Mouse (Mus musculus) embryonic facial prominence, embryonic 15.5 days (tissue): ENCODE measurements around the gene Gm21454. TPM values are rescaled to one million over a fixed set of nuclear protein-coding genes. Genes with fewer than 3 reads are reported as not detected.
"Not testable (repeated sequence)": the region's sequence is repeated elsewhere in the genome, so short reads cannot be mapped to it uniquely, and the experiment has no call there.

Experiments used
- ATAC-seq: fragments of 200-750 bp; cut with Nextera tagmentation; 2 replicates; pipeline ENCODE4 v1.8.0; 2017; ENCODE audit warnings: low read depth, moderate TSS enrichment; ENCODE audit not compliant: insufficient number of reproducible peaks, low FRiP score, low TSS enrichment
- H3K27ac ChIP-seq: fragments of 300-500 bp; sonication (generic); replicated peaks from 2 replicates; pipeline ENCODE4 v1.5.1; 2015; ENCODE audit warnings: mild to moderate bottlenecking, inconsistent platforms
- H3K27me3 ChIP-seq: fragments of 300-500 bp; sonication (generic); 2 replicates; pipeline ENCODE4 v1.6.1; 2015; ENCODE audit warnings: inconsistent platforms
- H3K36me3 ChIP-seq: fragments of 300-500 bp; sonication (generic); 2 replicates; pipeline ENCODE4 v1.6.1; 2015; ENCODE audit warnings: mild to moderate bottlenecking, inconsistent platforms
- H3K4me1 ChIP-seq: fragments of 300-500 bp; sonication (generic); 2 replicates; pipeline ENCODE4 v1.6.1; 2015; ENCODE audit warnings: inconsistent platforms
- H3K4me2 ChIP-seq: fragments of 300-500 bp; sonication (generic); replicated peaks from 2 replicates; pipeline ENCODE4 v1.6.1; 2015; ENCODE audit warnings: mild to moderate bottlenecking, inconsistent platforms
- H3K4me3 ChIP-seq: fragments of 300-500 bp; sonication (generic); replicated peaks from 2 replicates; pipeline ENCODE4 v1.5.1; 2015; ENCODE audit warnings: mild to moderate bottlenecking, inconsistent platforms
- H3K9ac ChIP-seq: fragments of 300-500 bp; sonication (generic); 2 replicates; pipeline ENCODE4 v1.6.1; 2015; ENCODE audit warnings: inconsistent platforms
- H3K9me3 ChIP-seq: fragments of 300-500 bp; sonication (generic); replicated peaks from 2 replicates; pipeline ENCODE4 v1.6.1; 2016; ENCODE audit warnings: inconsistent platforms
- WGBS: fragments of 180-500 bp; shearing (Covaris S2); methylation state at CpG from one replicate; pipeline ENCODE4 v1.1.7; 2015; 5-methylcytosine and 5-hydroxymethylcytosine counted together
- polyA plus RNA-seq: library from polyadenylated mRNA; unstranded; fragments of >200 nt; fragmentation: Nextera tagmentation; extraction: Ambion mirVana; gene quantifications from 2 replicates; pipeline ENCODE4 v1.2.1, GENCODE M21; 2015

Gene Gm21454
- polyA plus RNA-seq: not detected in 2 replicates

- H3K4me2 ChIP-seq, H3K4me1 ChIP-seq, H3K36me3 ChIP-seq, H3K9me3 ChIP-seq, ATAC-seq, H3K27ac ChIP-seq, H3K4me3 ChIP-seq, H3K9ac ChIP-seq, H3K27me3 ChIP-seq: not testable (repeated sequence)
Measured at GRCm38 (mm10) chrY:13252091-13252490, at the start of gene Gm21454, which contains the start of gene Gm21440. Gene Gm21454, plus strand, starts transcription at chrY:13252442. Gene Gm21440, plus strand, starts transcription at chrY:13252391.

DNA sequence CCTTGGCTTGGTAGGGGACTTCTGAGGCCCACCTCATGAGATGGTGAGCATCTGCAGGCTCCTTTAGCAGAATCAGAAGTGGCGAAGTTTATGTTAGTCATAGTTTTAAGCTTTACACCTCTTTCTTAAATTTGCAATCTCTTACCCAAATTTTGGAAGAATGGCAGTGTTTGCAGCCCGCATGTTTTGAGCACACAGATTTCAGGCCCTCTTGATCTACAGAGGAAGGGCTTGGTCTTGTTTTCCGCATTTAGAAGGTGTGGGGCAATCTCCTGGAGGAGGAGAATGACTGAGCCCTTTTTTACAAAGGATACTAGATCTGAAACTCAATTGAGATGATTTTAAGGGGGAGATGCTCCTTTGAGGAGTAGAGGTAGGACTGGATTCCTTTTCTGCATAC, 28.4 kb upstream of the Gm21454 start, which contains the start of gene Gm21828:
Gene Gm21828 (minus strand): TSS at position 101 of the 400 bp plus-strand sequence.
- H3K27ac ChIP-seq, H3K4me1 ChIP-seq, H3K4me2 ChIP-seq, H3K36me3 ChIP-seq, H3K4me3 ChIP-seq, ATAC-seq, H3K9ac ChIP-seq, H3K9me3 ChIP-seq, H3K27me3 ChIP-seq: not testable (repeated sequence)
- WGBS: no CpG with 5 or more reads among the region's 3 CpGs

GRCm38 (mm10) chrY:13348963-13349362, 96.7 kb downstream of the Gm21454 start, which contains the start of gene Gm21725:
Gene Gm21725, minus strand, starts transcription at chrY:13349063.
- H3K9me3 ChIP-seq, H3K4me1 ChIP-seq, H3K36me3 ChIP-seq, ATAC-seq, H3K27me3 ChIP-seq, H3K4me2 ChIP-seq, H3K4me3 ChIP-seq, H3K9ac ChIP-seq, H3K27ac ChIP-seq: not testable (repeated sequence)
- no CpG with 5 or more reads among the region's 3 CpGs for WGBS

Other genes with a start within 250 kb of the Gm21454 start
- gene Gm20807, start 209.6 kb upstream of the Gm21454 start, polyA plus RNA-seq: not detected in 2 replicates
- gene Gm21891, start 119.0 kb upstream of the Gm21454 start, polyA plus RNA-seq: not detected in 2 replicates
- not detected in 2 replicates for gene Gm21425, start 90.5 kb upstream of the Gm21454 start, polyA plus RNA-seq
- gene Gm21828, start 28.5 kb upstream of the Gm21454 start, polyA plus RNA-seq: not detected in 2 replicates
- gene Gm21440, start 51 bp upstream of the Gm21454 start, polyA plus RNA-seq: not detected in 2 replicates
- not detected in 2 replicates for gene Gm21725, start 96.6 kb downstream of the Gm21454 start, polyA plus RNA-seq
- not detected in 2 replicates for gene Gm21866, start 213.1 kb downstream of the Gm21454 start, polyA plus RNA-seq
- not detected in 2 replicates for gene Gm20773, start 241.6 kb downstream of the Gm21454 start, polyA plus RNA-seq